Mouse (Mus musculus) brain, adult 2 months (tissue): Measurements from ENCODE around the gene Wdr70.
"Not testable (repeated sequence)": the region's sequence is repeated elsewhere in the genome, so short reads cannot be mapped to it uniquely, and the experiment has no call there.

ENCODE experiments used
- DNase-seq: peaks from one replicate; pipeline ENCODE4 v3.0.0; 2011; ENCODE audit warnings: low read depth, low spot score

Gene Wdr70

GRCm38 (mm10) chr15:8098774-8099749 lies at the start of gene Wdr70:
Gene Wdr70 (minus strand): TSS chr15:8099209.
- peak; percentile 99 for DNase-seq

- DNase-seq: no peak
Measured at GRCm38 (mm10) chr15:8135606-8136005, 36.6 kb upstream of the Wdr70 start.

GRCm38 (mm10) chr15:8131761-8132160 lies 32.8 kb upstream of the Wdr70 start:
- DNase-seq: no peak

GRCm38 (mm10) chr15:8131268-8131667 lies 32.3 kb upstream of the Wdr70 start:
- no peak for DNase-seq

- no peak for DNase-seq
Measured at GRCm38 (mm10) chr15:8129281-8129680, 30.3 kb upstream of the Wdr70 start.

- DNase-seq: no peak
Measured at GRCm38 (mm10) chr15:8109782-8110181, 10.8 kb upstream of the Wdr70 start.

- peak; percentile 99 for DNase-seq
Measured at GRCm38 (mm10) chr15:8108966-8109743, 10.1 kb upstream of the Wdr70 start, which contains the start of gene Nup155. Gene Nup155 (plus strand): TSS chr15:8109273.

- no peak for DNase-seq
Measured at GRCm38 (mm10) chr15:8108360-8108965, 9.5 kb upstream of the Wdr70 start.

- not testable (repeated sequence) for DNase-seq
Measured at GRCm38 (mm10) chr15:8101975-8102542, 3.0 kb upstream of the Wdr70 start.

GRCm38 (mm10) chr15:8097853-8098252 lies 1.2 kb downstream of the Wdr70 start:
- DNase-seq: peak; percentile 67

GRCm38 (mm10) chr15:8092668-8093067 lies 6.3 kb downstream of the Wdr70 start:
- not testable (repeated sequence) for DNase-seq

GRCm38 (mm10) chr15:8090685-8091084 lies 8.3 kb downstream of the Wdr70 start:
- no peak for DNase-seq

- DNase-seq: no peak
Measured at GRCm38 (mm10) chr15:8088715-8089114, 10.3 kb downstream of the Wdr70 start.

- DNase-seq: no peak
Measured at GRCm38 (mm10) chr15:8087293-8087692, 11.7 kb downstream of the Wdr70 start.

- no peak for DNase-seq
Measured at GRCm38 (mm10) chr15:8082139-8082538, 16.9 kb downstream of the Wdr70 start.

- DNase-seq: not testable (repeated sequence)
Measured at GRCm38 (mm10) chr15:8073159-8073558, 25.9 kb downstream of the Wdr70 start.

GRCm38 (mm10) chr15:8065221-8065620 lies 33.8 kb downstream of the Wdr70 start:
- peak; percentile 12 for DNase-seq

GRCm38 (mm10) chr15:8051177-8051576 lies 47.8 kb downstream of the Wdr70 start:
- DNase-seq: no peak

GRCm38 (mm10) chr15:8039834-8040233 lies 59.2 kb downstream of the Wdr70 start:
- DNase-seq: peak; percentile 18

- DNase-seq: peak; percentile 13
Measured at GRCm38 (mm10) chr15:8038457-8038856, 60.6 kb downstream of the Wdr70 start.

GRCm38 (mm10) chr15:8037825-8038224 lies 61.2 kb downstream of the Wdr70 start:
- no peak for DNase-seq
